Mouse (Mus musculus) limb, embryonic 14.5 days (tissue): ENCODE results near the gene Nelfe. TPM values are rescaled to one million over a fixed set of nuclear protein-coding genes. Genes with fewer than 3 reads are reported as not detected.

ENCODE experiments used
- ATAC-seq: fragments of 200-750 bp; cut with Nextera tagmentation; 2 replicates; pipeline ENCODE4 v1.8.0; 2017; ENCODE audit warnings: low read depth, moderate number of reproducible peaks, moderate TSS enrichment; ENCODE audit not compliant: low FRiP score
- DNase-seq: peaks from one replicate; pipeline ENCODE4 v3.0.0-alpha.2; 2015; ENCODE audit warnings: low spot score
- H3K27ac ChIP-seq: fragments of 300-500 bp; sonication (generic); replicated peaks from 2 replicates; pipeline ENCODE4 v1.5.1; 2014; ENCODE audit warnings: low read depth, mild to moderate bottlenecking, low read length, moderate library complexity, mixed read lengths
- H3K27me3 ChIP-seq: fragments of 300-500 bp; sonication (generic); 2 replicates; pipeline ENCODE4 v1.6.1; 2014; ENCODE audit warnings: low read length, mixed read lengths; ENCODE audit not compliant: control insufficient read depth, insufficient read depth
- H3K36me3 ChIP-seq: fragments of 300-500 bp; sonication (generic); 2 replicates; pipeline ENCODE4 v1.6.1; 2014; ENCODE audit warnings: mild to moderate bottlenecking, low read length, moderate library complexity, mixed read lengths; ENCODE audit not compliant: control insufficient read depth, insufficient read depth
- H3K4me1 ChIP-seq: fragments of 300-500 bp; sonication (generic); 2 replicates; pipeline ENCODE4 v1.6.1; 2014; ENCODE audit warnings: antibody characterized with exemption, low read length, mixed read lengths; ENCODE audit not compliant: control insufficient read depth, insufficient read depth
- H3K4me2 ChIP-seq: fragments of 300-500 bp; sonication (generic); replicated peaks from 2 replicates; pipeline ENCODE4 v1.6.1; 2014; ENCODE audit warnings: low read depth, mild to moderate bottlenecking, low read length, moderate library complexity; ENCODE audit not compliant: severe bottlenecking
- H3K4me3 ChIP-seq: fragments of 300-500 bp; sonication (generic); replicated peaks from 2 replicates; pipeline ENCODE4 v1.5.1; 2014; ENCODE audit warnings: low read length
- H3K9ac ChIP-seq: fragments of 300-500 bp; sonication (generic); 2 replicates; pipeline ENCODE4 v1.6.1; 2014; ENCODE audit warnings: mild to moderate bottlenecking, low read depth, low read length, moderate library complexity; ENCODE audit not compliant: severe bottlenecking
- H3K9me3 ChIP-seq: fragments of 300-500 bp; sonication (generic); 2 replicates; pipeline ENCODE4 v1.6.1; 2016; ENCODE audit warnings: low read length; ENCODE audit not compliant: control insufficient read depth
- POLR2A ChIP-seq: fragments of 200-500 bp; IDR thresholded peaks from 2 replicates; pipeline ENCODE4 v1.8.0; 2012; ENCODE audit warnings: inconsistent platforms, mild to moderate bottlenecking, moderate library complexity, borderline replicate concordance; ENCODE audit not compliant: insufficient read depth, insufficient read length; ENCODE audit errors: extremely low read depth
- WGBS: fragments of 180-500 bp; shearing (Covaris S2); extraction: QIAGEN DNeasy Blood & Tissue Kit; methylation state at CpG from one replicate; pipeline ENCODE4 v1.1.7; 2014; 5-methylcytosine and 5-hydroxymethylcytosine counted together
- polyA plus RNA-seq, 2 experiments: library from polyadenylated mRNA; depleted of rRNA in 1 of 2; stranded (reverse) in 1 of 2; unstranded in 1 of 2; fragments of >200 nt; fragmentation: Nextera tagmentation in 1 of 2; extraction: Ambion mirVana in 1 of 2; gene quantifications; 2 replicates each; pipeline versions ENCODE4 v1.2.1 to v1.2.3; 2012 to 2014

The Nelfe gene
- polyA plus RNA-seq, 2 experiments = 92.2 to 101 TPM

DNA sequence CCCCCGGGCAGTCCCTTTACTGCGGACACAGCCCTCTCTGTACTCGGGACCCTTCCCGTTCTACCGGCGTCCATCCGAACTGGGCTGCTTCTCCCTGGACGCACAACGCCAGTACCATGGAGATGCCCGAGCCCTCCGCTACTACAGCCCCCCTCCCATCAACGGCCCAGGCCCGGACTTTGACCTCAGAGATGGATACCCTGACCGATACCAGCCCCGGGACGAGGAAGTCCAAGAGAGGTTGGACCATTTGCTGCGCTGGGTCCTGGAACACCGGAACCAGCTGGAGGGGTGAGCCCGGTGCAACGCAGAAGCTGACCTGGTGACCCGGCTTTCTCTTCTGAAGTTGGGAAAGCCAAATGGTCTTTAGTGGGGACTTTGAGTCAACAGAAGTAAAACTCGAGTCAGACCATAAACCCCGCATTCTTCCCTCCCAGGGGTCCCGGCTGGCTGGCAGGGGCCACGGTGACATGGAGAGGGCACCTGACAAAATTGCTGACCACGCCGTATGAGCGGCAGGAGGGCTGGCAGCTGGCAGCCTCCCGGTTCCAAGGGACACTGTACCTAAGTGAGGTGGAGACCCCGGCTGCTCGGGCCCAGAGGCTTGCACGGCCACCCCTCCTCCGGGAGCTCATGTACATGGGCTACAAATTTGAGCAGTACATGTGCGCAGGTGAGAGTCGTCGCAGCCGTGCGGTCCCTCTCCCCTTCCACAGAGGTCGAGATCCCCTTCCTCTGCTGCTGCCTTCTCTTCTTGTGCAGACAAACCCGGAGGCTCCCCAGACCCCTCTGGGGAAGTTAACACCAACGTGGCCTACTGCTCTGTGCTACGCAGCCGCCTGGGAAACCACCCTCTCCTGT, 12.5 kb upstream of the Nelfe start:
- 36% methylated on average over 42 of the region's 43 CpGs for WGBS
- no peaks in the 10 kb centered on the region for H3K9me3 ChIP-seq
- peak overlapping the region; percentile 69 for H3K9ac ChIP-seq
- no peaks in the 10 kb centered on the region for H3K27me3 ChIP-seq
- peaks cover 46% of the 10 kb centered on the region for H3K36me3 ChIP-seq
- ATAC-seq (no peak), DNase-seq (no peak)
- H3K4me2 ChIP-seq = peak overlapping the region; percentile 95
- peak overlapping the region; percentile 74 for H3K27ac ChIP-seq
- H3K4me1 ChIP-seq = peaks cover 14% of the 10 kb centered on the region
- TF ChIP-seq POLR2A = no peak
- peak overlapping the region; percentile 83 for H3K4me3 ChIP-seq

DNA sequence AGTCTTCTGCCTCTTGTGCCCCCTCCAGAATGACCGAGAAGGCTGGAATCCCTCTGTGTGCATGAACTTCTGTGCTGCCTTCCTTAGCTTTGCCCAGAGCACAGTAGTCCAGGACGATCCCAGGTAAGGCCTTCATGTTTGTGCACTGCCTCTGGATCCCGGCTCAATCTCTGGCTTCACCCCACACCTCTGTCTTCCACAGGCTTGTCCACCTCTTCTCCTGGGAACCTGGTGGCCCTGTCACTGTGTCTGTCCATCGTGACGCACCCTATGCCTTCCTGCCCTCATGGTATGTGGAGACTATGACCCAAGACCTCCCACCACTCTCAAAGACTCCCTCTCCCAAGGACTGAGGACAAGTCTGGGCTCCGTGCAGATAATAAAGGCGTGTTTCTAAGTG, 11.4 kb upstream of the Nelfe start:
- TF ChIP-seq POLR2A = no peak
- no peak overlapping the region for H3K9ac ChIP-seq
- peaks cover 56% of the 10 kb centered on the region for H3K36me3 ChIP-seq
- H3K27me3 ChIP-seq = no peaks in the 10 kb centered on the region
- ATAC-seq (no peak), DNase-seq (no peak)
- 95% methylated on average over 7 of the region's 7 CpGs for WGBS
- H3K4me1 ChIP-seq = peaks cover 14% of the 10 kb centered on the region
- no peaks in the 10 kb centered on the region for H3K9me3 ChIP-seq
- no peak overlapping the region for H3K27ac ChIP-seq
- H3K4me2 ChIP-seq = no peak overlapping the region
- no peak overlapping the region for H3K4me3 ChIP-seq

- Histone ChIP-seq H3K27me3 (no peaks in the 10 kb centered on the region), H3K36me3 (peaks cover 73% of the 10 kb centered on the region), H3K9me3 (no peaks in the 10 kb centered on the region), H3K4me3 (no peak overlapping the region), H3K9ac (no peak overlapping the region), H3K27ac (no peak overlapping the region), H3K4me1 (peaks cover 13% of the 10 kb centered on the region), H3K4me2 (no peak overlapping the region)
- DNase-seq (no peak), ATAC-seq (no peak)
- no peak for TF ChIP-seq POLR2A
- 80% methylated on average over 6 of the region's 6 CpGs for WGBS
These were observed 9.4 kb upstream of the Nelfe start for GRCm38 (mm10) chr17:34840736-34841307.

- Histone ChIP-seq H3K27me3 (no peaks in the 10 kb centered on the region), H3K36me3 (peaks cover 80% of the 10 kb centered on the region), H3K4me1 (peaks cover 5% of the 10 kb centered on the region; the same call in 1 of the 2 replicates), H3K4me2 (no peak overlapping the region), H3K9ac (no peak overlapping the region), H3K27ac (no peak overlapping the region), H3K4me3 (no peak overlapping the region), H3K9me3 (no peaks in the 10 kb centered on the region)
- 91% methylated on average over 10 of the region's 13 CpGs for WGBS
- DNase-seq = no peak
- no peak for TF ChIP-seq POLR2A
- ATAC-seq = no peak
These were observed 5.3 kb upstream of the Nelfe start for GRCm38 (mm10) chr17:34844884-34845283.

GRCm38 (mm10) chr17:34847192-34847591, 3.0 kb upstream of the Nelfe start:
- H3K9me3 ChIP-seq = no peaks in the 10 kb centered on the region
- H3K4me1 ChIP-seq = peaks cover 12% of the 10 kb centered on the region
- TF ChIP-seq POLR2A = no peak
- no peaks in the 10 kb centered on the region for H3K27me3 ChIP-seq
- H3K9ac ChIP-seq = peak overlapping the region; percentile 7; the same call in 1 of the 2 replicates
- ATAC-seq (no peak), DNase-seq (no peak)
- H3K4me3 ChIP-seq = no peak overlapping the region
- no peak overlapping the region for H3K27ac ChIP-seq
- H3K36me3 ChIP-seq = peaks cover 59% of the 10 kb centered on the region
- 91% methylated on average over 6 of the region's 6 CpGs for WGBS
- no peak overlapping the region for H3K4me2 ChIP-seq
